Mouse (Mus musculus): Measurements from ENCODE around the gene Scyl1. TPM values are rescaled to one million over a fixed set of nuclear protein-coding genes. Genes with fewer than 3 reads are reported as not detected.

Scyl1 gene
- polyA plus RNA-seq, 1 experiment, result 42.8 TPM

DNA sequence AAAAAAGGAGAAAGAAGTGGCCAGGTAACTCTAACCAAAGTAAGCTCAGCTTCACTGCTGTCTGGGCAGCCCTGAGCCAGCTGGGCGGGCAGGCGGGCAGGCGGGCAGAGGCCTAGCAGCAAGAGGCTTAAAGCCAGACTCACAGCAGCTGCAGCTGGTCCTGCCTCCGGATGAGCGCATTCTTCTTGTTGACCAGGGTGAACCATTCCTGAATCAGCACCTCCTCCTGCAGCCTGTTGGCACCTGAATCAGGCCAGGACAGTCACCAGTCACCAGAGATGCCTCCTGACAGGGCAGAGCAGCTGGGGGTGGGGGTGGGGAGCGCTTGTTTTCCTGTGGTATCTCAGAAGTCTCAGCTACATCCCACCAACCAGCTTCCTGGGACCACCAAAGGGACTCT is 61.2 kb downstream of the Scyl1 start:
- H3K36me3 ChIP-seq (ENCODE audit: control insufficient read depth, insufficient read depth, low read length, poor library complexity, severe bottlenecking), result no peaks in the 10 kb centered on the region
- H3K27ac ChIP-seq (ENCODE audit: insufficient read depth, low read length), result no peak overlapping the region
- H3K9me3 ChIP-seq (replicated peaks; ENCODE audit: control insufficient read depth, insufficient read depth, low read length, poor library complexity, severe bottlenecking), result no peaks in the 10 kb centered on the region
- H3K9ac ChIP-seq (ENCODE audit: low read depth, poor library complexity, severe bottlenecking), result no peak overlapping the region
- TF ChIP-seq EP300 (IDR thresholded peaks at IDR 0.05; ENCODE audit: insufficient read depth, low read depth, low read length), result no peak
- no peak for TF ChIP-seq POLR2A (IDR thresholded peaks at IDR 0.05; ENCODE audit: insufficient read depth, low read length)
- TF ChIP-seq CTCF (IDR thresholded peaks at IDR 0.05; ENCODE audit: low read depth, low read length), result no peak
- H3K4me1 ChIP-seq (ENCODE audit: control insufficient read depth, insufficient read depth, low read length), result peaks cover 2% of the 10 kb centered on the region
- H3K4me3 ChIP-seq (ENCODE audit: low read depth, low read length), result no peak overlapping the region
- no peaks in the 10 kb centered on the region for H3K27me3 ChIP-seq (ENCODE audit: control insufficient read depth, insufficient read depth, low read length, poor library complexity, severe bottlenecking)

Other genes with a start within 250 kb of the Scyl1 start
- gene Ovol1, start 210.8 kb downstream of the Scyl1 start, polyA plus RNA-seq (2011; ENCODE audit: insufficient read depth, insufficient read length, low read depth, missing spikeins), result 0.46 and 0.52 TPM in 2 replicates
- 1.9 TPM in 2 replicates for gene Ap5b1, start 203.4 kb downstream of the Scyl1 start, polyA plus RNA-seq (2011; ENCODE audit: insufficient read depth, insufficient read length, low read depth, missing spikeins)
- gene Rnaseh2c, start 169.5 kb downstream of the Scyl1 start, polyA plus RNA-seq (2011; ENCODE audit: insufficient read depth, insufficient read length, low read depth, missing spikeins), result 47.2 and 56.5 TPM in 2 replicates
- gene Kat5, start 161.2 kb downstream of the Scyl1 start, polyA plus RNA-seq (2011; ENCODE audit: insufficient read depth, insufficient read length, low read depth, missing spikeins), result 50.9 and 65.5 TPM in 2 replicates
- 28.5 and 32.9 TPM in 2 replicates for gene Rela, start 133.9 kb downstream of the Scyl1 start, polyA plus RNA-seq (2011; ENCODE audit: insufficient read depth, insufficient read length, low read depth, missing spikeins)
- 13.7 and 19.1 TPM in 2 replicates for gene Sipa1, start 107.7 kb downstream of the Scyl1 start, polyA plus RNA-seq (2011; ENCODE audit: insufficient read depth, insufficient read length, low read depth, missing spikeins)
- 25.8 and 27.8 TPM in 2 replicates for gene Map3k11, start 82.7 kb downstream of the Scyl1 start, polyA plus RNA-seq (2011; ENCODE audit: insufficient read depth, insufficient read length, low read depth, missing spikeins)
- 39.7 and 43.7 TPM in 2 replicates for gene Pcnx3, start 82.5 kb downstream of the Scyl1 start, polyA plus RNA-seq (2011; ENCODE audit: insufficient read depth, insufficient read length, low read depth, missing spikeins)
- gene Kcnk7, start 67.1 kb downstream of the Scyl1 start, polyA plus RNA-seq (2011; ENCODE audit: insufficient read depth, insufficient read length, low read depth, missing spikeins), result not detected in 2 replicates
- gene Ehbp1l1, start 45.1 kb downstream of the Scyl1 start, polyA plus RNA-seq (2011; ENCODE audit: insufficient read depth, insufficient read length, low read depth, missing spikeins), result 4.3 and 5.4 TPM in 2 replicates
- 13.1 and 14.6 TPM in 2 replicates for gene Fam89b, start 41.8 kb downstream of the Scyl1 start, polyA plus RNA-seq (2011; ENCODE audit: insufficient read depth, insufficient read length, low read depth, missing spikeins)
- 5.9 and 8.2 TPM in 2 replicates for gene Ltbp3, start 30.5 kb downstream of the Scyl1 start, polyA plus RNA-seq (2011; ENCODE audit: insufficient read depth, insufficient read length, low read depth, missing spikeins)
- gene Frmd8, start 103.9 kb upstream of the Scyl1 start, polyA plus RNA-seq (2011; ENCODE audit: insufficient read depth, insufficient read length, low read depth, missing spikeins), result 26.3 and 33.1 TPM in 2 replicates
- 0.46 and 0.48 TPM in 2 replicates for gene Slc25a45, start 106.4 kb upstream of the Scyl1 start, polyA plus RNA-seq (2011; ENCODE audit: insufficient read depth, insufficient read length, low read depth, missing spikeins)
- 1.9 and 3.6 TPM in 2 replicates for gene Tigd3, start 122.7 kb upstream of the Scyl1 start, polyA plus RNA-seq (2011; ENCODE audit: insufficient read depth, insufficient read length, low read depth, missing spikeins)
- 129 and 137 TPM in 2 replicates for gene Dpf2, start 141.6 kb upstream of the Scyl1 start, polyA plus RNA-seq (2011; ENCODE audit: insufficient read depth, insufficient read length, low read depth, missing spikeins)
- gene Cdc42ep2, start 153.4 kb upstream of the Scyl1 start, polyA plus RNA-seq (2011; ENCODE audit: insufficient read depth, insufficient read length, low read depth, missing spikeins), result 0.93 and 1.5 TPM in 2 replicates
- 95.9 and 97.3 TPM in 2 replicates for gene Pola2, start 192.8 kb upstream of the Scyl1 start, polyA plus RNA-seq (2011; ENCODE audit: insufficient read depth, insufficient read length, low read depth, missing spikeins)
- not detected in 2 replicates for gene Slc22a20, start 214.7 kb upstream of the Scyl1 start, polyA plus RNA-seq (2011; ENCODE audit: insufficient read depth, insufficient read length, low read depth, missing spikeins)
- 21.8 and 25.2 TPM in 2 replicates for gene Capn1, start 244.5 kb upstream of the Scyl1 start, polyA plus RNA-seq (2011; ENCODE audit: insufficient read depth, insufficient read length, low read depth, missing spikeins)

Data from ES-Bruce4 (cell line).